Mouse (Mus musculus) C2C12 (cell line): ENCODE measurements around the gene Elp5.

ENCODE experiments used
- CEBPB ChIP-seq: IDR thresholded peaks from one replicate; pipeline ENCODE4 v1.6.1; 2011; ENCODE audit warnings: low read depth, mild to moderate bottlenecking, control low read depth, moderate library complexity
- CTCF ChIP-seq: IDR thresholded peaks from one replicate; pipeline ENCODE4 v1.5.1; 2011; ENCODE audit not compliant: control insufficient read depth, insufficient read depth, insufficient read length
- FOSL1 ChIP-seq: IDR thresholded peaks from one replicate; pipeline ENCODE4 v1.8.0; 2011; ENCODE audit warnings: mild to moderate bottlenecking, low read length; ENCODE audit not compliant: poor library complexity, insufficient read depth, severe bottlenecking
- MAX ChIP-seq: IDR thresholded peaks from one replicate; pipeline ENCODE4 v1.6.1; 2011; ENCODE audit warnings: mild to moderate bottlenecking, control low read depth
- MYOD1 ChIP-seq: IDR thresholded peaks from one replicate; pipeline ENCODE4 v1.6.1; 2011; ENCODE audit warnings: low read depth; ENCODE audit not compliant: control insufficient read depth, insufficient read length
- MYOG ChIP-seq: IDR thresholded peaks from one replicate; pipeline ENCODE4 v1.6.1; 2011; ENCODE audit not compliant: control insufficient read depth, insufficient read length; ENCODE audit errors: extremely low read depth
- USF1 ChIP-seq: IDR thresholded peaks from one replicate; pipeline ENCODE4 v1.6.1; 2011; ENCODE audit warnings: low read depth, mild to moderate bottlenecking, control low read depth, moderate library complexity

- no peak for TF ChIP-seq CTCF
- TF ChIP-seq MYOD1, result no peak
- no peak for TF ChIP-seq CEBPB
- TF ChIP-seq USF1, result no peak
- TF ChIP-seq MAX, result no peak
- no peak for TF ChIP-seq MYOG
- TF ChIP-seq FOSL1, result no peak
Observed at GRCm38 (mm10) chr11:69994401-69995090, 12.2 kb upstream of the Elp5 start.
